Mouse (Mus musculus) neural tube, embryonic 11.5 days (tissue): Measurements from ENCODE around the gene Gm20696. TPM values are rescaled to one million over a fixed set of nuclear protein-coding genes. Genes with fewer than 3 reads are reported as not detected.

Source experiments
- ATAC-seq: fragments of 200-750 bp; cut with Nextera tagmentation; 2 replicates; pipeline ENCODE4 v1.8.0; 2017; ENCODE audit warnings: moderate number of reproducible peaks, mild to moderate bottlenecking, moderate TSS enrichment, moderate library complexity; ENCODE audit not compliant: insufficient read depth, low FRiP score, low TSS enrichment
- DNase-seq: peaks from one replicate; pipeline ENCODE4 v3.0.0-alpha.2; 2015; ENCODE audit warnings: low spot score
- H3K27ac ChIP-seq: fragments of 300-500 bp; sonication (generic); 2 replicates; pipeline ENCODE4 v1.5.1; 2014; ENCODE audit warnings: low read depth, mild to moderate bottlenecking, low read length
- H3K27me3 ChIP-seq: fragments of 300-500 bp; sonication (generic); 2 replicates; pipeline ENCODE4 v1.6.1; 2014; ENCODE audit warnings: mild to moderate bottlenecking, low read length, mixed read lengths; ENCODE audit not compliant: control insufficient read depth, insufficient read depth
- H3K36me3 ChIP-seq: fragments of 300-500 bp; sonication (generic); 2 replicates; pipeline ENCODE4 v1.6.1; 2014; ENCODE audit warnings: mild to moderate bottlenecking, low read length, moderate library complexity, mixed read lengths; ENCODE audit not compliant: control insufficient read depth, insufficient read depth
- H3K4me1 ChIP-seq: fragments of 300-500 bp; sonication (generic); 2 replicates; pipeline ENCODE4 v1.6.1; 2014; ENCODE audit warnings: low read length, mixed read lengths; ENCODE audit not compliant: control insufficient read depth, insufficient read depth
- H3K4me2 ChIP-seq: fragments of 300-500 bp; sonication (generic); 2 replicates; pipeline ENCODE4 v1.6.1; 2014; ENCODE audit warnings: low read depth, mild to moderate bottlenecking, moderate library complexity
- H3K4me3 ChIP-seq: fragments of 300-500 bp; sonication (generic); 2 replicates; pipeline ENCODE4 v1.5.1; 2014; ENCODE audit warnings: low read depth, low read length
- H3K9ac ChIP-seq: fragments of 300-500 bp; sonication (generic); 2 replicates; pipeline ENCODE4 v1.6.1; 2014; ENCODE audit warnings: mild to moderate bottlenecking, low read length
- H3K9me3 ChIP-seq: fragments of 300-500 bp; sonication (generic); 2 replicates; pipeline ENCODE4 v1.6.1; 2016; ENCODE audit warnings: low read length; ENCODE audit not compliant: control insufficient read depth
- WGBS: fragments of 180-500 bp; shearing (Covaris S2); extraction: QIAGEN DNeasy Blood & Tissue Kit; methylation state at CpG from one replicate; pipeline ENCODE4 v1.1.7; 2014; 5-methylcytosine and 5-hydroxymethylcytosine counted together
- polyA plus RNA-seq: library from polyadenylated mRNA; unstranded; fragments of >200 nt; fragmentation: Nextera tagmentation; extraction: Ambion mirVana; gene quantifications from 2 replicates; pipeline ENCODE4 v1.2.1, GENCODE M21; 2014

Gm20696 gene
- polyA plus RNA-seq, 1 experiment from 2014 or later, result 2.5 TPM

GRCm38 (mm10) chr6:99599229-99599628 is 67.4 kb downstream of the Gm20696 start:
- Histone ChIP-seq H3K36me3 (no peaks in the 10 kb centered on the region), H3K4me2 (no peak overlapping the region), H3K4me1 (peaks cover 4% of the 10 kb centered on the region; the same call in 1 of the 2 replicates), H3K27ac (no peak overlapping the region), H3K9ac (no peak overlapping the region), H3K27me3 (no peaks in the 10 kb centered on the region), H3K4me3 (no peak overlapping the region), H3K9me3 (no peaks in the 10 kb centered on the region)
- 36% methylated on average over 5 of the region's 5 CpGs for WGBS
- DNase-seq (peak; percentile 46), ATAC-seq (peak; percentile 56)

GRCm38 (mm10) chr6:99577040-99577439 is 89.6 kb downstream of the Gm20696 start:
- H3K4me1 ChIP-seq, result no peaks in the 10 kb centered on the region
- H3K9me3 ChIP-seq, result no peaks in the 10 kb centered on the region
- WGBS, result 69% methylated on average over 6 of the region's 6 CpGs
- H3K27ac ChIP-seq, result no peak overlapping the region
- no peak overlapping the region for H3K4me3 ChIP-seq
- no peak overlapping the region for H3K9ac ChIP-seq
- no peak overlapping the region for H3K4me2 ChIP-seq
- H3K27me3 ChIP-seq, result no peaks in the 10 kb centered on the region
- ATAC-seq (no peak), DNase-seq (no peak)
- H3K36me3 ChIP-seq, result no peaks in the 10 kb centered on the region

DNA sequence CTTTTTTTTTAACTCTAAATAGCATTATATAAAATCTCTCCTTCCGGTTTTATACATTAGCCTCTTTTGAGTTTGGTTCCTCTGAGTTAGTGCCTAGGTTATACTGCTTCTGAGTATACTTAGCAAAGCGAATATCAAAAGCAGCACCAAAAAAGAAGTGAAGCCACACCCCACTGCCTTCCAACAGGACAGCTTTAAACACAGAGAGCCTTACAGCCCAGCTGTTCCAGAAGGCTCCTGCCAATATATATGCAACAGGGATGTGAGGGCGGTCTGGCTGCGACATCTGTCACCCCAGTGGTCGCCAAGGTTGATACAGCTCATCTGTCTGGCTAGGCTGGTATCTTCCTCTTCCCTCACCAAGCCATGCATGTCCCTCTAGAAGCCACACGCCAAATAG is 91.0 kb downstream of the Gm20696 start:
- H3K4me2 ChIP-seq, result no peak overlapping the region
- 86% methylated on average over 6 of the region's 6 CpGs for WGBS
- H3K4me3 ChIP-seq, result no peak overlapping the region
- H3K9ac ChIP-seq, result no peak overlapping the region
- H3K9me3 ChIP-seq, result no peaks in the 10 kb centered on the region
- no peak for DNase-seq
- no peak overlapping the region for H3K27ac ChIP-seq
- ATAC-seq, result no peak
- no peaks in the 10 kb centered on the region for H3K27me3 ChIP-seq
- H3K36me3 ChIP-seq, result no peaks in the 10 kb centered on the region
- H3K4me1 ChIP-seq, result no peaks in the 10 kb centered on the region

- Histone ChIP-seq H3K36me3 (no peaks in the 10 kb centered on the region), H3K27me3 (no peaks in the 10 kb centered on the region), H3K9ac (no peak overlapping the region), H3K4me2 (no peak overlapping the region), H3K4me3 (no peak overlapping the region), H3K27ac (no peak overlapping the region), H3K4me1 (no peaks in the 10 kb centered on the region), H3K9me3 (no peaks in the 10 kb centered on the region)
- DNase-seq (no peak), ATAC-seq (no peak)
- WGBS, result 92% methylated on average over 2 of the region's 2 CpGs
These were observed 93.3 kb downstream of the Gm20696 start for GRCm38 (mm10) chr6:99573343-99573742.

DNA sequence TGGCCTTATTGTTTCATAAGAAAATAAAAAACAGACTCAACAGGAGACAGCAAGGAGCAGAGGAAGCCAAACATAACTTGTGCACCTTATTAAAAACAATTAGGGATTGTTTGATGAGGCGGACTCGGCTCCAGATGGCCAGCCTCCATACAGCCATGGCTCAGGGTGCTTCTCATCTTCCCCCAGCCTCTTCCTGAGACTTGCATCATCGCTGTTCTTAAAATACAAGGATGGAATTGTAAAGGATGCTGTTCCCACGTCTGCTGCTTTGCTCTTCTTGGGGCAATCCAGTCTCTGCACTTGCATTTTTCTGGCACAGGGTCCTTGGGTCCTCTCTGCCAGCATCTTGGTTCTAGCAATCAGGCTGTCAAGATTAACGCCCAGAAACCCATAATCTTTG is 94.5 kb downstream of the Gm20696 start:
- no peak overlapping the region for H3K4me2 ChIP-seq
- no peaks in the 10 kb centered on the region for H3K36me3 ChIP-seq
- no peak for ATAC-seq
- 85% methylated on average over 5 of the region's 5 CpGs for WGBS
- no peaks in the 10 kb centered on the region for H3K9me3 ChIP-seq
- no peak overlapping the region for H3K27ac ChIP-seq
- H3K9ac ChIP-seq, result no peak overlapping the region
- H3K4me3 ChIP-seq, result no peak overlapping the region
- H3K27me3 ChIP-seq, result no peaks in the 10 kb centered on the region
- DNase-seq, result no peak
- H3K4me1 ChIP-seq, result no peaks in the 10 kb centered on the region

GRCm38 (mm10) chr6:99566921-99567320 is 99.7 kb downstream of the Gm20696 start:
- ATAC-seq (no peak), DNase-seq (no peak)
- Histone ChIP-seq H3K9me3 (no peaks in the 10 kb centered on the region), H3K27ac (no peak overlapping the region), H3K4me1 (no peaks in the 10 kb centered on the region), H3K27me3 (no peaks in the 10 kb centered on the region), H3K4me2 (no peak overlapping the region), H3K36me3 (no peaks in the 10 kb centered on the region), H3K9ac (no peak overlapping the region), H3K4me3 (no peak overlapping the region)
- 65% methylated on average over 8 of the region's 8 CpGs for WGBS

DNA sequence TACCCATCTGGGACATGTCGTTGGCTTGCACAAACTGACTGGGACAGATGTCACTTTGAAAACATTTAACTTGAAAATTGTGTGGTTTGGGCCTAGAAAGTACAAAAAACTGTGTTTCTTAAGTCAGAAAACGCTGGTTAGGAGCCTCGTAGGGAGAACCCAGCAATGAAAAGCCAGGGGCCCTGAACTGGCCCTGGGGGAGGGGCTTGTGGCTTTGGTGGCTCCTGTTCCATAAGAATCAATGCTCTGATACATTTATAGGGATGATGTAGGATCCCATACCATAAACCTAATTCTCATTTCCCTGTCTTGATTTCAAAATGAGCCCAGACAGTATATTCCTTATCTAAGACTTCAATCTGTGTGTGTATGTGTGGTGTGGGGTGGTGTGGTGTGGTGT is 101.8 kb downstream of the Gm20696 start:
- no peak overlapping the region for H3K4me2 ChIP-seq
- ATAC-seq (no peak), DNase-seq (no peak)
- H3K4me3 ChIP-seq, result no peak overlapping the region
- H3K27ac ChIP-seq, result no peak overlapping the region
- no peaks in the 10 kb centered on the region for H3K9me3 ChIP-seq
- H3K4me1 ChIP-seq, result no peaks in the 10 kb centered on the region
- H3K27me3 ChIP-seq, result no peaks in the 10 kb centered on the region
- H3K9ac ChIP-seq, result no peak overlapping the region
- WGBS, result 85% methylated on average over 3 of the region's 3 CpGs
- H3K36me3 ChIP-seq, result no peaks in the 10 kb centered on the region

DNA sequence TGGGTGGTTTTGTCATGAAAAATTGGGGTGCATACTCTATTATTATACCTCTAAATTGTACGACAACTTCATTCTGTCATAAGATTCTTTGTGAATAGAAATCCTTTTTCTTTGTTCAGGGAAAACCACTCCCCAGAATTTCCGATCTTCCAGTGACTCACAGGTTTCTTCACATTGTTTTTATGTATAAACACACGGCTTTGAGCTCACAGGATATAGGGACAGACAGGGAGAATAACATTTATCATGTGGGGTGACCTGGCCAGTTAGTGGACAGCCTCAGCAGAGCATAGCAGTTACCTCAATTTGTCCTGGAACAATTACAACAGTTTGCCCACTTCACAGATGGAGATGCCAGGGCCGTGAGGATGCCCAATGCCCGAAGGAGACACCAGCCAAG is 109.6 kb downstream of the Gm20696 start:
- no peaks in the 10 kb centered on the region for H3K9me3 ChIP-seq
- no peak for DNase-seq
- H3K4me2 ChIP-seq, result no peak overlapping the region
- no peaks in the 10 kb centered on the region for H3K27me3 ChIP-seq
- H3K4me3 ChIP-seq, result no peak overlapping the region
- no peak overlapping the region for H3K27ac ChIP-seq
- no peaks in the 10 kb centered on the region for H3K4me1 ChIP-seq
- WGBS, result 82% methylated on average over 5 of the region's 5 CpGs
- no peak for ATAC-seq
- no peak overlapping the region for H3K9ac ChIP-seq
- H3K36me3 ChIP-seq, result no peaks in the 10 kb centered on the region

GRCm38 (mm10) chr6:99552816-99553215 is 113.8 kb downstream of the Gm20696 start:
- Histone ChIP-seq H3K9ac (no peak overlapping the region), H3K27ac (no peak overlapping the region), H3K4me3 (no peak overlapping the region), H3K4me2 (no peak overlapping the region), H3K9me3 (0 out of 2 replicates have a peak, but pooled peaks cover 3% of the 10 kb centered on the region), H3K4me1 (no peaks in the 10 kb centered on the region), H3K36me3 (no peaks in the 10 kb centered on the region), H3K27me3 (no peaks in the 10 kb centered on the region)
- ATAC-seq, result no peak
- WGBS, result 71% methylated on average over 1 of the region's 1 CpGs
- DNase-seq, result no peak
